Mouse (Mus musculus): ENCODE measurements around the gene Cyp4a29. TPM values are rescaled to one million over a fixed set of nuclear protein-coding genes. Genes with fewer than 3 reads are reported as not detected.

Gene Cyp4a29
- polyA plus RNA-seq, 1 experiment from 2014 or later = not detected

Other genes starting within 250 kb of the Cyp4a29 start
- 12.5 and 13.1 TPM in 2 replicates for gene Stil, start 241.9 kb upstream of the Cyp4a29 start, polyA plus RNA-seq (2015; fragmentation: Nextera tagmentation; extraction: Ambion mirVana)
- 1.1 and 1.4 TPM in 2 replicates for gene Tal1, start 185.7 kb upstream of the Cyp4a29 start, polyA plus RNA-seq (2015; fragmentation: Nextera tagmentation; extraction: Ambion mirVana)
- 161 and 191 TPM in 2 replicates for gene Pdzk1ip1, start 153.4 kb upstream of the Cyp4a29 start, polyA plus RNA-seq (2015; fragmentation: Nextera tagmentation; extraction: Ambion mirVana)
- 0.57 and 0.86 TPM in 2 replicates for gene Cyp4x1, start 107.8 kb upstream of the Cyp4a29 start, polyA plus RNA-seq (2015; fragmentation: Nextera tagmentation; extraction: Ambion mirVana)
- 0.21 TPM in 1 of 2 replicates, not detected in the other for gene Cyp4a12a, start 57.0 kb downstream of the Cyp4a29 start, polyA plus RNA-seq (2015; fragmentation: Nextera tagmentation; extraction: Ambion mirVana)
- 0.44 and 0.55 TPM in 2 replicates for gene Cyp4a12b, start 169.5 kb downstream of the Cyp4a29 start, polyA plus RNA-seq (2015; fragmentation: Nextera tagmentation; extraction: Ambion mirVana)
- gene Cyp4a30b, start 210.5 kb downstream of the Cyp4a29 start, polyA plus RNA-seq (2015; fragmentation: Nextera tagmentation; extraction: Ambion mirVana) = 0.45 and 1.1 TPM in 2 replicates